Mouse (Mus musculus) heart, embryonic 14.5 days (tissue): ENCODE measurements around the gene Cadm2. TPM values are rescaled to one million over a fixed set of nuclear protein-coding genes. Genes with fewer than 3 reads are reported as not detected.

ENCODE experiments used
- ATAC-seq: fragments of 200-750 bp; cut with Nextera tagmentation; 2 replicates; pipeline ENCODE4 v1.8.0; 2017; ENCODE audit warnings: low read depth, moderate TSS enrichment; ENCODE audit not compliant: insufficient number of reproducible peaks, insufficient read depth, low FRiP score
- H3K27ac ChIP-seq, 2 experiments: fragments of 200-500 bp in 1 of 2; fragments of 300-500 bp in 1 of 2; sonication (generic) in 1 of 2; replicated peaks in 1 of 2; 2 replicates each; pipeline ENCODE4 v1.5.1; 2012 to 2014; ENCODE audit warnings: low read depth in 2 of 2, low read length in 2 of 2, control low read depth in 1 of 2, mild to moderate bottlenecking in 1 of 2, mixed read lengths in 1 of 2; ENCODE audit not compliant: control insufficient read depth in 1 of 2, insufficient read depth in 1 of 2
- H3K27me3 ChIP-seq: fragments of 300-500 bp; sonication (generic); 2 replicates; pipeline ENCODE4 v1.6.1; 2014; ENCODE audit warnings: mild to moderate bottlenecking, low read length, control low read depth; ENCODE audit not compliant: control insufficient read depth, insufficient read depth
- H3K36me3 ChIP-seq: fragments of 300-500 bp; sonication (generic); 2 replicates; pipeline ENCODE4 v1.6.1; 2014; ENCODE audit warnings: mild to moderate bottlenecking, control low read depth, low read length, mixed read lengths; ENCODE audit not compliant: control insufficient read depth, insufficient read depth
- H3K4me1 ChIP-seq, 2 experiments: fragments of 200-500 bp in 1 of 2; fragments of 300-500 bp in 1 of 2; sonication (generic) in 1 of 2; 2 replicates each; pipeline ENCODE4 v1.6.1; 2012 to 2014; ENCODE audit warnings: low read length in 2 of 2, control low read depth in 1 of 2, mixed read lengths in 1 of 2; ENCODE audit not compliant: control insufficient read depth in 2 of 2, insufficient read depth in 2 of 2
- H3K4me2 ChIP-seq: fragments of 300-500 bp; sonication (generic); 2 replicates; pipeline ENCODE4 v1.6.1; 2014; ENCODE audit warnings: mild to moderate bottlenecking, low read length
- H3K4me3 ChIP-seq, 2 experiments: fragments of 200-500 bp in 1 of 2; fragments of 300-500 bp in 1 of 2; sonication (generic) in 1 of 2; 2 replicates each; pipeline ENCODE4 v1.5.1; 2012 to 2014; ENCODE audit warnings: low read length in 2 of 2, mild to moderate bottlenecking in 2 of 2, control low read depth in 1 of 2, low read depth in 1 of 2, moderate library complexity in 1 of 2; ENCODE audit not compliant: control insufficient read depth in 1 of 2, insufficient read depth in 1 of 2
- H3K9ac ChIP-seq: fragments of 300-500 bp; sonication (generic); 2 replicates; pipeline ENCODE4 v1.6.1; 2014; ENCODE audit warnings: mild to moderate bottlenecking, low read length
- H3K9me3 ChIP-seq: fragments of 300-500 bp; sonication (generic); 2 replicates; pipeline ENCODE4 v1.6.1; 2016; ENCODE audit warnings: low read length, control low read depth; ENCODE audit not compliant: control insufficient read depth
- WGBS: fragments of 180-500 bp; shearing (Covaris S2); extraction: QIAGEN DNeasy Blood & Tissue Kit; methylation state at CpG from one replicate; pipeline ENCODE4 v1.1.7; 2014; 5-methylcytosine and 5-hydroxymethylcytosine counted together
- polyA plus RNA-seq: library from polyadenylated mRNA; unstranded; fragments of >200 nt; fragmentation: Nextera tagmentation; extraction: Ambion mirVana; gene quantifications from 2 replicates; pipeline ENCODE4 v1.2.1, GENCODE M21; 2014

The Cadm2 gene
- polyA plus RNA-seq, 1 experiment from 2014 or later: 0.07 TPM

GRCm38 (mm10) chr16:66936332-66936731 lies 684.4 kb downstream of the Cadm2 start:
- WGBS: 89% methylated on average over 6 of the region's 6 CpGs
- no peaks in the 10 kb centered on the region for H3K36me3 ChIP-seq
- no peak overlapping the region for H3K27ac ChIP-seq
- H3K9me3 ChIP-seq: no peaks in the 10 kb centered on the region
- H3K27me3 ChIP-seq: no peaks in the 10 kb centered on the region
- H3K4me2 ChIP-seq: no peak overlapping the region
- no peak overlapping the region for H3K9ac ChIP-seq
- ATAC-seq: no peak
- H3K4me1 ChIP-seq: peaks cover 0 to 6% of the 10 kb centered on the region in 2 experiments; a peak in 1 of 4 replicates
- H3K4me3 ChIP-seq: no peak overlapping the region

- H3K9me3 ChIP-seq: no peaks in the 10 kb centered on the region
- no peak overlapping the region for H3K4me3 ChIP-seq
- H3K36me3 ChIP-seq: no peaks in the 10 kb centered on the region
- 76% methylated on average over 1 of the region's 1 CpGs for WGBS
- H3K27ac ChIP-seq: no peak overlapping the region
- no peak for ATAC-seq
- no peaks in the 10 kb centered on the region for H3K4me1 ChIP-seq
- H3K27me3 ChIP-seq: no peaks in the 10 kb centered on the region
- H3K9ac ChIP-seq: no peak overlapping the region
- no peak overlapping the region for H3K4me2 ChIP-seq
Observed at GRCm38 (mm10) chr16:66925517-66925916, 695.2 kb downstream of the Cadm2 start.

GRCm38 (mm10) chr16:66922753-66923152 lies 698.0 kb downstream of the Cadm2 start:
- Histone ChIP-seq H3K27ac (no peak overlapping the region), H3K9me3 (no peaks in the 10 kb centered on the region), H3K4me3 (no peak overlapping the region), H3K9ac (no peak overlapping the region), H3K27me3 (no peaks in the 10 kb centered on the region), H3K4me2 (no peak overlapping the region), H3K36me3 (no peaks in the 10 kb centered on the region), H3K4me1 (no peaks in the 10 kb centered on the region)
- WGBS: 82% methylated on average over 2 of the region's 2 CpGs
- no peak for ATAC-seq

- H3K27ac ChIP-seq: no peak overlapping the region
- H3K4me2 ChIP-seq: no peak overlapping the region
- no peaks in the 10 kb centered on the region for H3K27me3 ChIP-seq
- no peak overlapping the region for H3K9ac ChIP-seq
- no peaks in the 10 kb centered on the region for H3K4me1 ChIP-seq
- 94% methylated on average over 1 of the region's 1 CpGs for WGBS
- no peaks in the 10 kb centered on the region for H3K9me3 ChIP-seq
- no peaks in the 10 kb centered on the region for H3K36me3 ChIP-seq
- no peak overlapping the region for H3K4me3 ChIP-seq
- ATAC-seq: no peak
Observed at GRCm38 (mm10) chr16:66921414-66921915, 699.2 kb downstream of the Cadm2 start.

- Histone ChIP-seq H3K4me2 (no peak overlapping the region), H3K9me3 (no peaks in the 10 kb centered on the region), H3K36me3 (no peaks in the 10 kb centered on the region), H3K4me1 (no peaks in the 10 kb centered on the region), H3K27ac (no peak overlapping the region), H3K27me3 (no peaks in the 10 kb centered on the region), H3K9ac (no peak overlapping the region), H3K4me3 (no peak overlapping the region)
- ATAC-seq: no peak
- WGBS: 91% methylated on average over 12 of the region's 12 CpGs
Observed at GRCm38 (mm10) chr16:66919889-66920402, 700.8 kb downstream of the Cadm2 start.

- Histone ChIP-seq H3K4me2 (no peak overlapping the region), H3K9ac (no peak overlapping the region), H3K4me3 (no peak overlapping the region), H3K27ac (no peak overlapping the region), H3K4me1 (no peaks in the 10 kb centered on the region), H3K36me3 (no peaks in the 10 kb centered on the region), H3K27me3 (no peaks in the 10 kb centered on the region), H3K9me3 (no peaks in the 10 kb centered on the region)
- no peak for ATAC-seq
- WGBS: 85% methylated on average over 3 of the region's 3 CpGs
Observed at GRCm38 (mm10) chr16:66901801-66902200, 718.9 kb downstream of the Cadm2 start.

GRCm38 (mm10) chr16:66900664-66901063 lies 720.0 kb downstream of the Cadm2 start:
- Histone ChIP-seq H3K9me3 (no peaks in the 10 kb centered on the region), H3K4me3 (no peak overlapping the region), H3K4me2 (no peak overlapping the region), H3K27ac (no peak overlapping the region), H3K9ac (no peak overlapping the region), H3K27me3 (no peaks in the 10 kb centered on the region), H3K4me1 (no peaks in the 10 kb centered on the region), H3K36me3 (no peaks in the 10 kb centered on the region)
- no peak for ATAC-seq
- 56% methylated on average over 4 of the region's 4 CpGs for WGBS

GRCm38 (mm10) chr16:66892359-66892758 lies 728.3 kb downstream of the Cadm2 start:
- H3K9ac ChIP-seq: no peak overlapping the region
- 77% methylated on average over 6 of the region's 6 CpGs for WGBS
- no peaks in the 10 kb centered on the region for H3K9me3 ChIP-seq
- no peak overlapping the region for H3K4me3 ChIP-seq
- H3K27me3 ChIP-seq: no peaks in the 10 kb centered on the region
- H3K4me1 ChIP-seq: no peaks in the 10 kb centered on the region
- ATAC-seq: no peak
- H3K36me3 ChIP-seq: no peaks in the 10 kb centered on the region
- no peak overlapping the region for H3K4me2 ChIP-seq
- H3K27ac ChIP-seq: no peak overlapping the region
